Mouse (Mus musculus) layer of hippocampus, adult 9-11 months (tissue): ENCODE measurements around the gene Syt13.

Source experiments
- DNase-seq: peaks from one replicate; pipeline ENCODE4 v3.0.0; 2022

Gene Syt13

DNA sequence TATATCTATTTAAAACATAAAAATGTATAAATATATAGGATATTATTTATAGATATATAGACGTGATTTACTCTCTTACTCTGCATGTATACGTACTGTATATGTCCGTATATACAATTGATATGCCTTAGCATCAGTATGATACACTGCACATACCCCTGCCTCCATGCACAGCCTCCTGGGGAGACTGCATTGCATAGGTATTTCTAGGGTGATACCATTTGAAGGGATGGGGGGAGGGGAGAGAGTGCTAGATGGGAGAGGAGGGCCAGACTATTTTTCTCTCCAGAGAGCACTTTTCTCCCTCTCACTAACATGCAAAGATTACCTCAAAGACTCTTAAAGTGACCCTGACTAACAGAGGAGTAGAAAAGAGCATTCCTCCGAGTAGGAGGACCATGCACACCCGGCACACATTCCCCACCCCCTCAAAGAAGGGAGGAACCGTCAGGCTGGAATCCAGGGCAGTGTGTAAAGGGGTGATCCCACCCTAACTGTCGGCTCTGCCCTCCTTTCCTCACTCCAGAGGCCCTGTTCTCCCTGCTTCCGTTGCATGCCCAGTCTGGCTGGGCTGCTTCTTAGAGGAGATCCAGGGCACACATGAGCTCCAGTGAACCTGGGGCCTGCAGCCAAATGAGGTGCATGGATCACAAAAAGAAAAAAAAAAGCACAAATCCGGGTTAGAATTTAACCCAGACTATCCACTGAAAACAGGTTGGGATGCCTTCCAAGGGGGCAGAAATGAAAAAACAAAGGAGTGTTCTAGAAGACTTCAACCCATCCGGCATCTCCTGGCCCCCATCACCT is 52.3 kb downstream of the Syt13 start:
- no peak for DNase-seq

DNA sequence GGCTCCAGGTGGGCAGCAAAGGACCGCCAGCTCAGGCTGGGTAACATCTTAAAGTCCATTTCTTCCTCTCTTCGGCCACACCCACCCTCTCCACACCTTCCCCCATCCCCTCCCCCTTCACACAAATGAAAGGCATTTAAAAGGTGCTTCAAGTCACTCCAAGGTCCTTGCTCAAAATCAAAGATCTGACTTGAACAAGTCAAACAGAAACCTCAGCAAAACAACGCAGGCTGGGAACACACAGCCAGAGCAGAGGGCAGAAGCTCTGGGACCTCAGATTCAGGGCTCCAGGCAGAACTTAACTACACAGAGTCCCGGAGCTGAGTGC is 52.9 kb downstream of the Syt13 start:
- DNase-seq, result no peak

DNA sequence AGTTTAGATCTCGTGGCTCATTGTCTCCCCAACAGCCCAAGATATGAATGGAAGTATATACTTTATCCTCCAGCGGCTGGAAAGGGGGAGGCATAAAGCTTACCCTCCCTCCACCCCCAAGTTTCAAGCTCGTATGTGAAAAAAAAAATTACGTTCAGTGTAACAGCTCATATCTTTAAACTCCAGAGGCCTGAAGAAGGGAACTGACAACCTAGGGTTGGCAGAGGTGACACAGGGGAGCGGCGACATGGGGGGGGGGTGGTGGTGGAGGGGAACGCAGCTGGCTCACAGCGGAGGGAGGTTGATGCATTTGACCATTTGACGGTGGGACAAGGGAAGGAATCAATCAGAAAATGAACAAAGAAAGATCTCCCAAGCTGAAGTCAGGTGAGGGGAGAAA is 56.2 kb downstream of the Syt13 start:
- no peak for DNase-seq

DNA sequence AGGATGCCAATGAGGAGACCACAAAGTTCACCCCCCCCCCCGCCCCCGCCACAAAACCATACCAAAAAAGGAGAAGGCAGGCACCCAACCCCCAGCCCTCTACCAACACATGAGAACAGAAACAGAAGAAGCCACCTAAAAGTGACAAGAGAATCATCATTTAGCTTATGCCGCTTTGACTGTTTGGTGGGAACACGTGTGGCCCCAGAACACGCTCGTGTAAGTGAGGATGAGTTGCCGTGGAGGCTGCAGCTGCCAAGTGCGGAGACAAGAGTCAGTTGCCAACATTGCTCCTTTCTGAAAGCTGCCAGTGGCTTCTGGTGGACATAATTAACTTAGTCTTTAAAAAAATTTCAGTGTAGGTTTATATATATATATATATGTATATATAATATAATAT is 56.6 kb downstream of the Syt13 start:
- DNase-seq, result peak; percentile 36

DNA sequence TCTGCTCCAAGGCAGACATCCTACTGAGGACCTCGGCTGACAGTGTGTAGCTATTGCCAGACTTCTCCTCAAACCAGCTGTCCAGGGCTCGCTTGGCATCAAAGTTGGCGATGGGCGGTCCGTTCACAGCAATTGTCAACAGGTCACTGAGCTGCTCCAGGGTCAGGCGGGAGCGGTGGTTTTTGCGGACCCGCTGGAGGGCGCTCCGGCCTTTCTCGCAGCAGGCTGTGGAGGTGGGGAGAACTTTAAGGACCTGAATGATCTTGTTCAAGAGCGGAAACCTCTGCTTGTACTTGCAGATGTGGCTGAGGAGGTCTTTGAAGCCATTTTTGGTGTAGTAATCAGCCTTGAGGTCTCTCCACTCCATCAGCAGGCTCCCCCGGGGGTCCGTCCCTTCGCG is 57.2 kb downstream of the Syt13 start:
- DNase-seq, result no peak

DNA sequence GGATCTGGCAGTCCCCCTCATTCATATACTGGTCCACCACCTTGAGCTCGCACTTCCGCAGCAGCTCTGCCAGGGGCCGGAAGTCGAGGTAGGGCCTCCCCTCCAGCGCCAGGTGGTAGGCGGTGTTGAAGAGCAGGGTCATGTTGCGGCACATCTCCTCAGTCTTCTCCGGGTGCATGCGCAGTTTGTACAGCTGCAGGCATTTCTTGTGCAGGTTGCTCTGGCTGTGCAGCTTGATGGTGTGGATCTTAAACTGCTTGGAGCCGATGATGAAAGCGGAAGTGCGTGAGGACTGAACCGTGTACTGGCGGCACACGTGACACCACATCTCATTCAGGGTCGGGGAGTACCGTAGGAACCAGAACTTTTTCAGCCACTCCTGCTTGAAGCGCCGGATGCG is 58.7 kb downstream of the Syt13 start:
- no peak for DNase-seq

DNA sequence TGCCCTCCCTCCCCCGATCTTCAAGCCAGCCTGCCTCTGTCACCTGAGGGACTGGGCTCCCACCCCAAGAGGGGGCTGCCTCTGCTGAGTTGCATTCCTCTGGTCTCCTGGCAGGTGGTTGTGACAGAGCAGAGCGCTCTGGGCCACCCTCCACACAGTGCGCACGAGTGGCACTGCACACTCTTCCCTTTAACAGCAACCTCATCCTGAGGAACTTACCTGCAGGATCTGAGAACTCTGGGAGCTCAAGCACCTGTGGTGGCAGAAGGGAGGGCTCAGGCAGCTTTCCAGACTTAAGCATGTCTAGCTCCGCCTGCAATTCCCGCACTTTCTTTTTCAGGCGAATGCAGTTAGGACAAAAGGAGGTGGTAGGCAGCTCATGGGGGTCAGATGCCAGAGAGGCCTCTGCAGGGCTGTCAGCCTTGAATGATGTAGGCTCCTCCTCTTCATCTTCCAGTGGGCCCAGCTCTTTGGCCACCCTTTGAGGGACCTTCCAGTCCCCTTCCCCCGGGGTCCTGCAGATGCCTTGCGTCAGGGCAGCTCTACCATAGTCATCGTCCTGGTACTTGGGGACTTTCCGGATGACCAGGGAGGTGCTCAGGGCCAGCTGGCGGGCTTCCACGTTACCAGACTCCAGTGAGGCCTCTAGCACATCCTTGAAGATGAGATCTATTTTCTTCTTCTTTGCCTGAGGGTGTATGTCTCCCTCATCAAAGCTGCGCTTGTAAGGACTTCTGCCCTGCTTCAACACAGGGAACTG is 60.3 kb downstream of the Syt13 start:
- DNase-seq, result no peak

DNA sequence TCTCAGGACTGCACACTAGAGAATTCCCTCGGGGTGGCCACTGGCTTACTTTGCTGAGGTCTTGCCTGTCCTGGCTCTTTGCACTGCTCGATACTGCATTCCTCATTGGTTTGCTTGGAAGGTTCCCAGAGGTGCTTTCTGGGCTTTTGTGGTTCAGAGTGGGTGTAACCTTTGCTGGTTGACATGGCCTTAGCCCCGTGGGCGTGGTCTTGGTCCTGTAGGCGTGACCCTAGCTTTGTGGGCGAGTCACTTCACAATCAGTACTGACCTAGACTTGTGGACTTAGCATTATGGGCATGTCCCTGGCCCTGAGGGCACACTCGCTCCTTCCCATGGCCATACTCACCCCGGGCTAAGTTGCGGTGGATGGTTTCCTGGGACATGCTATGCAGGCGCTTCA is 65.3 kb downstream of the Syt13 start:
- DNase-seq, result no peak

DNA sequence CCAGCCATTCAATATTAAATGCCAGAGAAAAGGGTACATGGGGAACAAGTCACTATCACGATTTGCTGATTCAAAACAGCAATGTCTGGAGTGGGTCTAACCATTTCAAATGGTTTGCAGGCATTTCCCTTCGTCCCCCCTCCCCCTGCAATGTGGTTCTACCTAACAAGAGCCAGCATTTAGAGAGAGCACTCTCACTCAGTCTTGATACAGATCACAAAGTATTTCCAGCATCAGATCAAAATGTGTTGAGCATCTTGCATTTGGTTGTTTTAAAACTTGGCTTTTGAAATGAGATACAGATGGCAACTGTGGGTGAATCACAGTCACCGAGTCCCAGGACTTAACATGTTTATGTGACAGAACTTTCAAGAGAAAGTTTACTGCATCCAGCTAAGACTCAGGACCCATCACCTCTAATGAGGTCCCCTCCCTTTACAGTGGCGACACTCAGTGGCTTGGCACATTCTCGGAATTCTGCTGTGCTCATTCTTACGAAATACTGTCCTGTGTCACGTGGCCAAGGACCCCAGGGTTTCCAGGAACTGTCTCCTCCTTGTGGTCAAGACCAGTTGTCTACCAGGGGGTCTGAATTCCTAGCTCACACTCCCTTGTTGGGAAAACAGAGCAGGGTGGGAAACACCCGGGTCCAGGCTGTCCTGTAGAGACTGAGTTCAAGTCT is 67.8 kb downstream of the Syt13 start:
- DNase-seq, result peak; percentile 30

DNA sequence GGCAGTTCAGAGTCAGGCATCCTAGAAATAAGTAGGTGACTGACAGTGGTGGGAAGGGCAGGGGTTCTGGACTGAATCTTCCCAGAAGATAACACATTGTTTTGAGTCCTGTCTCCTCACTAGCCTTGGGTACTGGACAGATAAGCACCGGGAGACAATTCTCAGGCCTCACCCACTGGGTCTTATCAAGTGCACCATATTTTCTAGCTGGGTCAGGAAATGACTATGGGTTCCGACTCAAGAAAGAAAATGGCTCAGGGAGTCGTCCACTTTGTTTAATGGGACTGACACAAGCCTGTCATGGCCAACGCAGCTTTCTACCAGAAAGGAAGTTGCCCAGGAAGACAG is 68.3 kb downstream of the Syt13 start:
- no peak for DNase-seq

DNA sequence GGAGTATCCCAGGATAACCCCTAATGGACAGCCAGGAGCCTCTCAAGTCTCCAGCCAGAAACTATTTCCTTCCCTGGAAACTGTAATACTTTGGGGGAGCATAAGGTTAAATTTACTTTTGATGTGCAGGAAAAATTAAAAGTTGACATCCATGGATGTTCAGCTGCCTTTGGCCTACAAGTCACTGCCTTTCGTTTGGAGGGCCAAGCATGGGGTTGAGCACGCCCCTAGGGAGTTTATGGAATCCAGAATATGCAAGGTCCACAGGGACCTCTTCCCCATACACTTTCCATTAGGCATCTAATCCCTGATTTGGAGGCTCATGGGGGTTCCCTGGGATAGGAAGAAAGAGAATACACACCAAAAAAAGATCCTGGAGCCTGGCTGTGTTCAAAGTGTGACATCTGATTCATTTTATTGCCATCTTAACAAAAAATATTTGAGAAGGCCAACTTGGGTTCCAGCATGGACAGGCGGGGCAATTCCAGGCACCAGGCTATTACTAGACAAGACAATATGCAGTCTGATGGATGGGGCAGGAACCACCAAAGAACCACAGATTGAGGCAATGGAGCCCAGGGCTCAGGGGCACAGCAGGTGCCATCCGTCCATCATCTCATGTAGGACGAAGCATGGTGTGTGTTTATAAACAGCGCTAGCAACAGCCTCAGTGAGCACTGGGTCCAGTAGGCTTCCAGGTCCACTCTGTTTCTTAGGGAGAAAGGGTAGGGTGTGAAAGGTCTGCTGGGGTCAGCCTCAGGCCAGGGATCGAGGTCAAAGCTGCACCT is 69.6 kb downstream of the Syt13 start:
- no peak for DNase-seq

DNA sequence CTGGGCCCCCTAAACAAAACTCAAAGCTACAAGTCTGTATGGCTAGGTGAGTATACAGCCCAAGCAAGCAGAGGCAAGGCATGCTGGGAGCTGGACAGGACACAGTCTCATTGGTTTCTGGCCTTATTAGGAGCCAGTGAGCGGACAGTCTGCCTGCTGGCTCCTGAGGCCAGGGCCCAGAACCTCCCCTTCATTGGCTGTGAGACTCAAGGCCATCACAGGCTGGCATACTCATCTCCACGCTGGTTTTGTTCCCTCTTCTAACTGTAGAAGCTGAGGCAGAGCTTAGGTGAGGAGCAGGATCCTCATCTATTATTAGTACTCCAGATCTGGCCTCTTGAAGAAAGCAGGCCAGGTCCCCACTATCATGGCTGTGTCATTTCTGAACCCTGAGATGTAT is 70.3 kb downstream of the Syt13 start:
- no peak for DNase-seq

DNA sequence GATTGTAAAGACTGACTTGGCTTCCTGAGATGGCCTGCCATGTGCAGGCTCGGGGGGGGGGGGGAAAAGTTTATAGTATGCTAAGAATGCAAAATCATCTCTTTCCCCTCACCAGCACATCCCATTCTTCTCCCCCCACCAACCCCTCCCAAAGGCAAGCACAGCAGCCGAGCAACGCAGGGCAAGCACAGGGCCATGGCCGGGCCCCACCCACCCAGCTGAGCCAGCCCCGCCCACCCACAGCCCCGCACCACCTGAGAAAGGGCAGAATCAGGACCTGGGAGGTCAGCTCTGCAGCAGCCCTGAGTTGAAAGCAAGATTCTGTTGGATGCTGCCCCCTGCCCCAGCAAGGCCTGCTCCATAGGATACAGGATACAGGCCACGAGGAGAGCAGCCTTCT is 70.7 kb downstream of the Syt13 start:
- DNase-seq, result no peak

DNA sequence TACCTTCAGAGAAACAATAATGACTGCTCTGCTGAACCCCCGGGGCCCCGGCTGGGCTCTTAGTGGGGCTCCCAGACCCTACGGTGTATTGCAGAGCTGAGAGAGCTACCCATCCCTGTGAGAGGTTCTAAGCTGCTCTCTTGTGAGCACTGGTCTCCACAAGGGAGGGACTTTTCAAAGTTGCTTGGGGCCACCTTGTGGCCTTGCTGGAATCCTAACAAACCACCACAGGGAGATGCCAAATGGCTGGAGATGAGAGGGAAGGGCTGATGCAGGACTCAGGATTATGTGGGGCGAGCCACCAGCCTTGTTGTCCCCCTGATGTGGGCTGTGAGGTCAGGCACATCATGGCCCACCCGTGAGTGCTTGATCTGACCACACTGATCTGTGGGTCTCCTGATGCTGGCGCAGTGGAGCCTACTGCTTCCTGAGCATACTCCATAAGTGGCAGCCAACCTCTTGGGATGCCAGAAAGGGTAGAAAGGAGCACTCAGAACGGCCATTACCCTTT is 72.3 kb downstream of the Syt13 start:
- DNase-seq, result no peak

DNA sequence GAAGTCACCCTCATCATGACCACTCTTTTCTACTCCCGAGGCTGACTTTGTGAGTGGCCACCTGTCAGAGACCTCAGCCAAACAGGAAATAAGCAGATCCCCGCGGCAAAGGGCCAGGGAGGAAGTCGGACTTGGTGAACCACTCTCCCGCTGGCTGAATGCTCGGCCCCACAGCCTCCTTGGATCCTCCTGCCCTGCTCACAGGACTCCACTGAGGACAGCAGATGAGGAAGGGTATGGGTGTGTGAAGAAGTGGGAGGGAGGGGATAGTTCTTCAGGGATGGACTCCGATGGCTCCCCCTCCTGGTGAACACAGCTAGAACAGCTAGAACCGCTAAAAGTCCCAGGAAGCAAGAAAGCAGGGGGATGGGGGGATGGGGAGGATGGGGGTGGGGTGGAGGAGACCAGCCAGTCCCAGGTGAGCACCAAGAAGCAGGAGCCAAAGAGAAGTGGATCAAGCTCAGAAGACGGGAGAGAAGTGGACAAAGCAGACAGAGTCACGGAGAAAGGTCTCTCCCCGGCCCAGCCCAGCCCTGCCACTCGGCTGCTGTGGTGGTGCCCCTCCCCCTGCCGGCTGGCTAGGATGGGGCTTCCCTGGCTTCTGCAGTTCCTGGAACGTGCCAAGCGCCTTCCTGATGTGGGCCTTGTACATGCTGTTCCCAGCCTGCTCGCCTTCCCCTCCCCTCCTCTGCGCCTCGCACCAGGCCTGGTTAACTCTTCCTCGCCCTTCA is 73.2 kb downstream of the Syt13 start:
- DNase-seq, result peak; percentile 44

DNA sequence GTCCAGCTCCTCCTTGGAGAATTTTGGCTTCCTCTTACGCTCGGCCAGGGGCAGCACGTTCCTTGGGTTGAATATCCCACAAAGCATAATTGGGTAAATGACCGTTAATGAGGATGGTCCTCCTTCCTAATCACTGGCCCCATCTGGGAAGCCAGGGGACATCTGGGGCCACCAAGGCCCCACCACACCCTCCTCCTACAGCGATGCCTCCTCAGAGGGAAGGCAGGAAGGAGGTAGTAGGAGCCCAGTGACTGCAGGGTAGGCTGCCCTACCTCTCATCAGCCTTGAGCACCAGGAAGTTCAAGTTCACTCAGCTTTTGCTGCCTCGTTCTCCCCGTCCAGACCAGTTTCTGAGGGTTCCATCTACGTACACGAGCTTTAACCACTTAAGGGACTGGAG is 74.7 kb downstream of the Syt13 start:
- no peak for DNase-seq

DNA sequence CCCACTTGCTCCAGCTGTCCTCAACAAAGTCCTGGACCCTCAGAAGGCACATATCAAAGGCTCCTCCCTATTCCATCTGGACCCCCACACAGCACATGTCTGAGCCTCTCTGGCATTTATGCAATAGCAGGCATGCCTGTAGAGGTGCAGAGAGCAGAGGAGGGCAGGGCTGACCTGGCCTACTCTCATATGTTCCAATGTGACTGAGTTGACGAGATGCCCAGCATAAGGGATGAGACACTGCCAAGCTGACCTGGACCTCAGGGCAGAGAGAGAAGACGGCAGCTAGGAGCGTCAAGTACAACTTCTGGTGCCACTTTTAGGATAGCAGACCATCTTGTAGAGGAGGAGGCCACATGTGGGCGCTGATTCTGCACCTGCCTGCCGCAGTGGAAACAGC is 77.1 kb downstream of the Syt13 start:
- DNase-seq, result no peak

DNA sequence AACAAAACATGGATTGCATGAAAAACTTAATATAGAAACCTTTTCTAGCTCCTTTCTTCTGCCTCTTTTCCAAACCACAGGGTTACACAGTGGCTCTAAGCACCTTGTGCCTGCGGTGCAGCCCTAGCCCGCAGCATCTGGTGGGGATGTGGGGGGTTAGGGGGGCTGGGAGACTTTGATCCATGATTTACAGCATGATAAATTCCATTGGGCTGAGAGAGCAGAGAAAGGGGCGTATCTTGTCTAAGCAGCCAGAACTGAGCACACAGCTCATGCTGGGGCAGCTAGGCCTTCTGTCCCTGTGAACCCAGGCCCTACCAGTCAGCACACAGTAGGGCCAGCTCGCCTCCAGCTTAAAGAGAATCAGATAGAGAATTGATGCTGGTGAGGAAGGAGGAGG is 90.1 kb downstream of the Syt13 start:
- no peak for DNase-seq
